ENCODE assay signal across 9 mouse cellular contexts in the genomic region with DNA sequence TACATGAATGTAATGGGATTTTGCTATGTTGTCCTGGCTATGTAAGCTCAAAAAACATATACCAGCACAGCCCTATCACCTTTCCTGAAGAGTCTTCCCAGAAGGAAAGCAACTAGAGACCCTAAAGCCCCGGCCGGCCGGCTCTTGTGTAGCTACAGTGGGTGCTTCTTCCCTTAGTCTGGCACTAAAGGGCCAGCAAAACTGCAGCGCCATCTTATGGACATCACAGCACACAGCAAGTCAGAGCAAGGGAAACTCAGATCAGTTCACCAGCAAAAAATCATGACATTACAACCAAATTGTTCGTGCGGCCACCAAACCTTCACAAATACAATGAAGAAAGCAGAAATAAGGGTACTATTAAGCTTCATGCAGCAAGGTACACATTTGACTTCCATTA.
DNase-seq lines count a peak whose midpoint lies in the region; ATAC-seq and TF ChIP-seq lines count a peak whose summit lies in the region.
"Had no signal": no experiment of that assay in that cellular context is flagged by ENCODE, and none has a peak within 500 bp of the region (broad histone marks: within the 10 kb centered on the region; RNA-seq: fewer than 3 reads in every experiment).

No protein-coding gene starts in this region.

- H3K9ac ChIP-seq in embryonic facial prominence, embryonic 14.5 days (ENCODE audit: low read depth, low read length), result no peak overlapping the region
- H3K9ac ChIP-seq in hindbrain, postnatal 0 days (replicated peaks; ENCODE audit: low read length), result no peak overlapping the region
- H3K9ac ChIP-seq in lung, postnatal 0 days (replicated peaks; ENCODE audit: low read depth), result no peak overlapping the region
- H3K9ac ChIP-seq: neural tube, embryonic 12.5 days had no signal

- WGBS in embryonic facial prominence, embryonic 14.5 days, result 45% methylated on average over 6 of the region's 6 CpGs
- 48% methylated on average over 6 of the region's 6 CpGs for WGBS in hindbrain, postnatal 0 days
- WGBS in lung, postnatal 0 days, result 64% methylated on average over 6 of the region's 6 CpGs

- no peaks in the 10 kb centered on the region for H3K27me3 ChIP-seq in embryonic facial prominence, embryonic 14.5 days (replicated peaks; ENCODE audit: control insufficient read depth, insufficient read depth, low read length)
- no peaks in the 10 kb centered on the region for H3K27me3 ChIP-seq in hindbrain, postnatal 0 days (ENCODE audit: insufficient read depth, low read length)
- no peaks in the 10 kb centered on the region for H3K27me3 ChIP-seq in lung, postnatal 0 days (replicated peaks; ENCODE audit: insufficient read depth, low read length)
- H3K27me3 ChIP-seq: neural tube, embryonic 12.5 days had no signal

- ATAC-seq in cerebellum, adult (ENCODE audit: insufficient number of reproducible peaks, low FRiP score, low TSS enrichment), result no peak
- ATAC-seq in embryonic facial prominence, embryonic 14.5 days (ENCODE audit: low read depth), result no peak
- ATAC-seq in hindbrain, postnatal 0 days, result 0 out of 2 replicates have a peak, but pooled peaks have one; percentile 19
- no peak for ATAC-seq in lung, postnatal 0 days

- peak; percentile 47 for DNase-seq in cerebellum, adult 11 months
- DNase-seq in 3T3-L1 (ENCODE audit: low read depth, low spot score) (peak; percentile 47), adipocyte (ENCODE audit: low spot score) (peak; percentile 27)
- peak; percentile 54 for DNase-seq in embryonic facial prominence, embryonic 14.5 days (ENCODE audit: low spot score)
- DNase-seq in hindbrain, postnatal 0 days (ENCODE audit: low spot score), result peak; percentile 82
- DNase-seq in lung, postnatal 0 days (ENCODE audit: low spot score), result peak; percentile 56
- peak; percentile 55 to 58 for DNase-seq in right cerebral cortex, adult 2 months (ENCODE audit: low spot score in 2 of 2)

- no peaks in the 10 kb centered on the region for H3K36me3 ChIP-seq in embryonic facial prominence, embryonic 14.5 days (ENCODE audit: control insufficient read depth, insufficient read depth, low read length)
- H3K36me3 ChIP-seq in hindbrain, postnatal 0 days (ENCODE audit: insufficient read depth, low read length), result no peaks in the 10 kb centered on the region
- H3K36me3 ChIP-seq in lung, postnatal 0 days (ENCODE audit: insufficient read depth, low read length), result no peaks in the 10 kb centered on the region
- H3K36me3 ChIP-seq: neural tube, embryonic 12.5 days had no signal

- peaks cover 16% of the 10 kb centered on the region for H3K4me1 ChIP-seq in embryonic facial prominence, embryonic 14.5 days (ENCODE audit: control insufficient read depth, insufficient read depth, low read length)
- peaks cover 17% of the 10 kb centered on the region; the same call in 1 of the 2 replicates for H3K4me1 ChIP-seq in hindbrain, postnatal 0 days (ENCODE audit: insufficient read depth, low read length)
- H3K4me1 ChIP-seq in lung, postnatal 0 days (ENCODE audit: insufficient read depth, low read depth, low read length), result peaks cover 5% of the 10 kb centered on the region; the same call in 1 of the 2 replicates

- peak; percentile 76 for TF ChIP-seq CTCF in hindbrain, postnatal 0 days (IDR thresholded peaks at IDR 0.05; ENCODE audit: low read depth)
- TF ChIP-seq CTCF in lung, postnatal 0 days (IDR thresholded peaks at IDR 0.05), result peak; percentile 73

- no peak overlapping the region for H3K4me2 ChIP-seq in embryonic facial prominence, embryonic 14.5 days (ENCODE audit: low read depth, low read length)
- no peak overlapping the region for H3K4me2 ChIP-seq in hindbrain, postnatal 0 days (ENCODE audit: low read depth, low read length)
- no peak overlapping the region for H3K4me2 ChIP-seq in lung, postnatal 0 days (replicated peaks; ENCODE audit: low read depth, low read length)
- H3K4me2 ChIP-seq: neural tube, embryonic 12.5 days had no signal

- H3K4me3 ChIP-seq in embryonic facial prominence, embryonic 14.5 days (ENCODE audit: low read depth, low read length), result no peak overlapping the region
- H3K4me3 ChIP-seq in hindbrain, postnatal 0 days (ENCODE audit: low read length), result no peak overlapping the region
- H3K4me3 ChIP-seq in lung, postnatal 0 days (ENCODE audit: low read depth, low read length), result no peak overlapping the region
- H3K4me3 ChIP-seq: neural tube, embryonic 12.5 days had no signal

- no peak for TF ChIP-seq EP300 in lung, postnatal 0 days (IDR thresholded peaks at IDR 0.05)

- H3K27ac ChIP-seq in embryonic facial prominence, embryonic 14.5 days (replicated peaks; ENCODE audit: low read depth, low read length), result no peak overlapping the region
- peak overlapping the region; percentile 58; the same call in 1 of the 2 replicates for H3K27ac ChIP-seq in hindbrain, postnatal 0 days
- H3K27ac ChIP-seq in lung, postnatal 0 days (ENCODE audit: low read length), result no peak overlapping the region
- H3K27ac ChIP-seq: neural tube, embryonic 12.5 days had no signal

- no peaks in the 10 kb centered on the region for H3K9me3 ChIP-seq in embryonic facial prominence, embryonic 14.5 days (ENCODE audit: control insufficient read depth, low read length)
- no peaks in the 10 kb centered on the region for H3K9me3 ChIP-seq in hindbrain, postnatal 0 days (ENCODE audit: low read length)
- H3K9me3 ChIP-seq in lung, postnatal 0 days (ENCODE audit: low read length), result no peaks in the 10 kb centered on the region
- H3K9me3 ChIP-seq: neural tube, embryonic 12.5 days had no signal

Comparison
In these comparisons a context has a peak if more than half of its experiments do, and no peak if none do; other contexts are left out.
1. DNase-seq: peak in every context shown above with its lines; median percentile 82 in hindbrain, postnatal 0 days; 56 in right cerebral cortex, adult 2 months; 56 in lung, postnatal 0 days; 54 in embryonic facial prominence, embryonic 14.5 days; 47 in cerebellum, adult 11 months; 47 in 3T3-L1; 27 in adipocyte.